24 mouse cellular contexts compared by ENCODE assay signal in the genomic region with DNA sequence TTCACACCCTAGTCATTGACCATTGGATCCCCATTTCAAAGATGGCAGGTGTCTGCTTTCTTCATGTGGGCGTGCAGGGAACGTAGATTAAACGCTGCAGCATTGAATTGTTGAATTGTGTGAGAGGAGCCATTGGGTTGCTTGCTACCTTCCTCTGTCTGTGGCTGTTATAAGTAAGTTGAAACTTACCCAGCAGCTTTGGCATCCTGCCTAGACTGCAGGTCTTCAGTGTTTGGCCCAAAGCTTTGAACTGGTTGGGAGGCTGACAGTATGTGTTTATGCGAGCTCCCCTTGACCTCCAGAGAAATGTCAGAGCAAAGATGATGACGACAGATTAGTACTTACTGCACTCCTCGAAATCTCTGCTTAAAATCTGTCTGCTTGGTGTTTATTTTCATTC.
DNase-seq lines count a peak whose midpoint lies in the region; ATAC-seq lines count a peak whose summit lies in the region.
"Had no signal": no experiment of that assay in that cellular context is flagged by ENCODE, and none has a peak within 500 bp of the region (broad histone marks: within the 10 kb centered on the region; RNA-seq: fewer than 3 reads in every experiment).

No protein-coding gene starts in this region.

- WGBS in heart, embryonic 10.5 days: 80% methylated on average over 6 of the region's 6 CpGs
- WGBS in kidney, embryonic 15.5 days: 49% methylated on average over 6 of the region's 6 CpGs

- H3K4me2 ChIP-seq in kidney, embryonic 15.5 days: no peak overlapping the region
- H3K4me2 ChIP-seq: embryonic facial prominence, embryonic 15.5 days; forebrain, embryonic 12.5 days; liver, embryonic 13.5 days had no signal

- H3K9me3 ChIP-seq in heart, embryonic 10.5 days: no peaks in the 10 kb centered on the region
- H3K9me3 ChIP-seq in kidney, embryonic 15.5 days (replicated peaks): no peaks in the 10 kb centered on the region
- H3K9me3 ChIP-seq: embryonic facial prominence, embryonic 15.5 days; forebrain, embryonic 12.5 days; liver, embryonic 13.5 days had no signal

- peak; percentile 67 for DNase-seq in heart, adult 11 months
- no peak for DNase-seq in heart, embryonic 10.5 days (ENCODE audit: low spot score)
- DNase-seq in kidney, postnatal 36 days: peak; percentile 9 to 33
- DNase-seq in adrenal gland, postnatal 14 days: peak; percentile 11
- DNase-seq in left cerebral cortex, postnatal 14 days (ENCODE audit: low spot score in 2 of 2): no peak
- DNase-seq in liver: no peak
- DNase-seq: cerebellum, adult 18-20 months; forebrain, postnatal 0 days; heart, postnatal 14 days; kidney, adult 11 months; left cerebral cortex, postnatal 4 days; liver, embryonic 13.5 days; lung, adult 18-20 months; lung, postnatal 10 days; midbrain, embryonic 14.5 days; thymus, adult 2 months; thymus, postnatal 36 days had no signal

- no peak overlapping the region for H3K27ac ChIP-seq in heart, embryonic 10.5 days
- H3K27ac ChIP-seq in kidney, embryonic 15.5 days: no peak overlapping the region
- H3K27ac ChIP-seq: embryonic facial prominence, embryonic 15.5 days; forebrain, embryonic 12.5 days; kidney, postnatal 0 days; liver, embryonic 13.5 days had no signal

- H3K4me1 ChIP-seq in heart, embryonic 10.5 days: no peaks in the 10 kb centered on the region
- no peaks in the 10 kb centered on the region for H3K4me1 ChIP-seq in kidney, embryonic 15.5 days
- H3K4me1 ChIP-seq: embryonic facial prominence, embryonic 15.5 days; forebrain, embryonic 12.5 days; liver, embryonic 13.5 days had no signal

- no peak overlapping the region for H3K9ac ChIP-seq in kidney, embryonic 15.5 days
- H3K9ac ChIP-seq: embryonic facial prominence, embryonic 15.5 days; forebrain, embryonic 12.5 days; forebrain, postnatal 0 days; liver, embryonic 13.5 days had no signal

- intact Hi-C loops in left cerebral cortex, postnatal 14 days (cut with DNase I): no loop called here

- H3K36me3 ChIP-seq in heart, embryonic 10.5 days: no peaks in the 10 kb centered on the region
- H3K36me3 ChIP-seq in kidney, embryonic 15.5 days: no peaks in the 10 kb centered on the region
- H3K36me3 ChIP-seq: embryonic facial prominence, embryonic 15.5 days; forebrain, embryonic 12.5 days; liver, embryonic 13.5 days had no signal

- ATAC-seq in kidney, embryonic 15.5 days (replicated peaks; ENCODE audit: low FRiP score): no peak
- ATAC-seq: activated CD4-positive, CD25-positive, alpha-beta regulatory T cell, adult 4 months; CD4-positive, CD25-positive, alpha-beta regulatory T cell, adult 4 months; forebrain, postnatal 0 days; hindbrain, embryonic 16.5 days had no signal

- no peaks in the 10 kb centered on the region for H3K27me3 ChIP-seq in heart, embryonic 10.5 days (ENCODE audit: insufficient read depth, poor library complexity, severe bottlenecking)
- no peaks in the 10 kb centered on the region for H3K27me3 ChIP-seq in kidney, embryonic 15.5 days
- H3K27me3 ChIP-seq: embryonic facial prominence, embryonic 15.5 days; forebrain, embryonic 12.5 days; liver, embryonic 13.5 days had no signal

- H3K4me3 ChIP-seq in heart, embryonic 10.5 days: no peak overlapping the region
- no peak overlapping the region for H3K4me3 ChIP-seq in kidney, embryonic 15.5 days (replicated peaks)
- H3K4me3 ChIP-seq: embryonic facial prominence, embryonic 15.5 days; forebrain, embryonic 12.5 days; liver, embryonic 13.5 days had no signal

Comparison
In these comparisons a context has a peak if more than half of its experiments do, and no peak if none do; other contexts are left out.
1. DNase-seq: peak in heart, adult 11 months (single experiment), kidney, postnatal 36 days (2 of 2) and adrenal gland, postnatal 14 days (single experiment); none in heart, embryonic 10.5 days (single experiment), left cerebral cortex, postnatal 14 days (0 of 2) and liver (single experiment).